Mouse (Mus musculus) hematopoietic stem cell, adult 5-6 weeks (primary cell): ENCODE results near the gene Iqub. TPM values are rescaled to one million over a fixed set of nuclear protein-coding genes. Genes with fewer than 3 reads are reported as not detected.
A peak's percentile ranks its signal among the peaks of the same experiment; 100 is the strongest.

ENCODE experiments used
- ATAC-seq, 2 experiments: fragments of 125-278 bp in 1 of 2; replicated peaks in 1 of 2; 2 replicates each; pipeline ENCODE4 v1.8.0; 2016 to 2017; ENCODE audit warnings: inconsistent platforms in 2 of 2, mild to moderate bottlenecking in 2 of 2, moderate number of reproducible peaks in 2 of 2, low read depth in 1 of 2, moderate TSS enrichment in 1 of 2; ENCODE audit not compliant: low FRiP score in 2 of 2, poor library complexity in 2 of 2, severe bottlenecking in 2 of 2, insufficient read depth in 1 of 2, low TSS enrichment in 1 of 2
- total RNA-seq: library from RNA; stranded (forward); fragments of 172-1452, 232-1000 nt; gene quantifications from 2 replicates; pipeline ENCODE4 v1.2.3, GENCODE M21; 2017

Gene Iqub
- total RNA-seq, 1 experiment from 2014 or later = not detected

GRCm38 (mm10) chr6:24516197-24516596 is 1.3 kb upstream of the Iqub start:
- peak; percentile 56 to 70; a peak in 2 of 4 replicates for ATAC-seq

- no peak for ATAC-seq
Measured at GRCm38 (mm10) chr6:24504141-24504540, 10.7 kb downstream of the Iqub start.

DNA sequence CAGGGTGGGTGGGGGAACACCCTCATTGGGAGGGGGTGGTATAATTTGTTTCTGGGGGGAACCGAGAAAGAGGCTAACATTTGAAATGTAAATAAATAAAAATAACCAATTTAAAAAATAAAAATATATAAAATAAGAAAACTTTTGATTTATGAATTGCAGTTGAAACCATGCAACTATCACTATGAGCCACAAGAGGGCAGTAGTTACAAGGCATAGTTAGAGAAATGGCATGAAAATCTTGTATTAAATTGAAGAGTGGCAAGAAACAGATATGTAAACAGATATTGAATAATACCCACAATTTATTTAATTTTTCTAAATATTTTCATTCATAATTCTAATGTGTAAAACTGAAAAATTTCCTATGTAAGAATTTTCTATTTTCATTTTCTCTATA is 24.5 kb downstream of the Iqub start:
- no peak for ATAC-seq

GRCm38 (mm10) chr6:24486530-24486929 is 28.3 kb downstream of the Iqub start:
- ATAC-seq = no peak

DNA sequence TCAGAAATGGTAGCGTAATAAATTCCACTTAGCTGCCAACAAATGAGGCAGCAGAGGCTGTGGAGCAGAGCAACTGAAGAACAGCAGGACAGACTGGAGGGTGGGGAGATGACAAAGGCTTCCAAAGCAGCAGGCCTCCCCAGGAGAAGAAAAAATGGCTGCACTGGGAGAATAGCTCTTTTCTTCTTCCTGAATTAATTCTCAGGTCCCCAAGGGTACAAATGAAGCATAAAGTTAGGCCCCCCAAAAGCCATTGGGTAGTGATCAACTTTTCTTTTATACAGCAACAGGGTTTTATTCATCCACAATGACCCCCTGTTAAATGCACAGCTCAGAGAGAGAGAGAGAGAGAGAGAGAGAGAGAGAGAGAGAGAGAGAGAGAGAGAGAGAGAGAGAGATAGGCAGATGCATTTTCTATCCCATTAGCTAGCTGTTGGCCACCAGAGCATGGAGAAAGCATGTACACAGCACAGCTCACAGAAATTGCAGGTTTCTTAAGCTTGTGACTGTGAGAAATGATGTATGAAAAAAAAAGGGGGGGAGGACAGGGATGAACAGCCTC is 44.2 kb downstream of the Iqub start:
- ATAC-seq = no peak

- no peak for ATAC-seq
Measured at GRCm38 (mm10) chr6:24470135-24470534, 44.7 kb downstream of the Iqub start.

GRCm38 (mm10) chr6:24456097-24456496 is 58.8 kb downstream of the Iqub start:
- ATAC-seq = peak; percentile 71 to 76; a peak in 3 of 4 replicates

- peak; percentile 62 to 73 for ATAC-seq
Measured at GRCm38 (mm10) chr6:24451026-24451821, 63.6 kb downstream of the Iqub start.

- no peak for ATAC-seq
Measured at GRCm38 (mm10) chr6:24450241-24450640, 64.6 kb downstream of the Iqub start.

DNA sequence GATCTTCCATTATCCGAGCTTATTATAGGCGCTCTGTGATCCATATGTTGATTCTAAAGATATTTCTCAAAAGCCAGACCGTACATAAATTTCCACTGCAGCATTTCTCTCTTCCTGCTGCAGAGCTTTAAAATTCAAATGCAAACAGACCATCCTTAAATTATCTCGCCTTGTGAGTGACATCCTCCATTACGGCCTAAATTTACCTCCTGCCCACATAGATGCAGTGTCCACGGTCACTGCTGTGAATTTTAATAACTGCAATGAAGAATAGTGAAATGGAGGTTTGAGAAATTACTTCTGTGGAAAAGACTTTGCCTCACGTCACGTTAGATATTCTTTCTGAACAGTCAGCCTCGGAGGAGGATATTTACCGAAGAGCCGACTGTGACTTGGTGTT is 98.8 kb downstream of the Iqub start:
- no peak for ATAC-seq

GRCm38 (mm10) chr6:24415500-24415899 is 99.4 kb downstream of the Iqub start:
- no peak for ATAC-seq

- no peak for ATAC-seq
Measured at GRCm38 (mm10) chr6:24408573-24409427, 106.1 kb downstream of the Iqub start.

- no peak for ATAC-seq
Measured at GRCm38 (mm10) chr6:24407743-24408142, 107.1 kb downstream of the Iqub start.

DNA sequence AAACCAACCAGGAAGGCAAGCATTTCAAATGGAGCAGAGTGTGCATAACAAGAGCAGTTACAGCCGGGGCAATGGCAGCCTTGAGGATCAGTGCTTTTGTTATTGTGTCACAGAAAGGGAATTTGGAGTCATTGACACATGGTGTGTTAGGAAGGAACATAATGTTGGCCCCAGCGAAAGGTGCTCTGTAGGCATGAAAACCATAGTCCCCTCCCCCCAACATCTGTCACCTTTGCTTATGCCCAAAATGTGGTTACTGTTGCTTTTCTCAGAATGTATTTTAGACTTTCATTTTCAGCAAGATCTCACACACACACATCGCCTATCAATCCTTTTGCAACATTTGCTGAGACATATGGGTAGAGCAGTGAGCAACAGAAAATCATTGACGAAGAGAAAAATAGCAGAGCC is 117.6 kb downstream of the Iqub start:
- ATAC-seq = no peak

Other genes starting within 250 kb of the Iqub start
- gene Ndufa5, start 12.9 kb upstream of the Iqub start, total RNA-seq = 205 and 225 TPM in 2 replicates
- not detected in 2 replicates for gene Asb15, start 13.1 kb upstream of the Iqub start, total RNA-seq
- gene Lmod2, start 82.7 kb upstream of the Iqub start, total RNA-seq = not detected in 2 replicates
- 9.5 and 17.6 TPM in 2 replicates for gene Wasl, start 149.9 kb upstream of the Iqub start, total RNA-seq
- not detected in 2 replicates for gene Hyal6, start 218.2 kb upstream of the Iqub start, total RNA-seq
- gene Hyal4, start 233.3 kb upstream of the Iqub start, total RNA-seq = not detected in 2 replicates